Mouse (Mus musculus): ENCODE data around the gene P3h3. TPM values are rescaled to one million over a fixed set of nuclear protein-coding genes. Genes with fewer than 3 reads are reported as not detected.
"Not testable (repeated sequence)": the region's sequence is repeated elsewhere in the genome, so short reads cannot be mapped to it uniquely, and the experiment has no call there.

The P3h3 gene
- polyA plus RNA-seq, 1 experiment: 1.1 TPM

DNA sequence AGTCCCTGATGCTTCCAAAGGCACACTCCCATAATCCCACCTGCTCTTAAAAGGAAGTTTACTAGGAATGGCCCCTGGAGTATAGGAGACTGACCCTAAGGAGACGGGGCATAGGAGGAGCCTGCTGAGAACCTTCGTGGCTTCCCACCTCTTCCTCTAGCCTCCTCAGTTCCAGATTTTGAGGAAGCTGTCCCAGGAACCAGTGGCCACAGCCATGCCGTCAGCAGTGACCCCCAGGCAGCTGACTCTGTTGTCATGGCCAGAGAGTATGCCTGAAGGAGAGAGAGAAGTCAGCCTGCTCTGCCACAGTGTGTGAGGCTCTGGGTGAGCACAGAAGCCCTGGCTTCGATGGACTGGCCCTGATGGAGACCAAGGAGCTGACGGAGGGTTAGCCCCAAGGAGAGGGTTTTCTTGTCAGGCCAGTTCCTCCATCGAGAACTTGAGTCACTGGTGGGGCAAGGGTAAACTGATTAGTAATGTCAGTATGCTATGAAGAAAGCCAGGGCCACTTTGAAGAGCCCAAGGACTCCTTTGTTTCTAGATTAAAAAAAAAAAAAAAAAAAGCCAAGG lies 23.0 kb downstream of the P3h3 start:
- TF ChIP-seq SRF (IDR thresholded peaks at IDR 0.05; ENCODE audit: control insufficient read depth, insufficient read length, low read depth) (no peak), REST (IDR thresholded peaks at IDR 0.05; ENCODE audit: insufficient read depth, insufficient read length) (no peak), USF1 (IDR thresholded peaks at IDR 0.05; ENCODE audit: low read depth) (no peak), POLR2AphosphoS2 (IDR thresholded peaks at IDR 0.05; ENCODE audit: insufficient read length, low read depth) (no peak), CEBPB (IDR thresholded peaks at IDR 0.05; ENCODE audit: insufficient read depth, poor library complexity, severe bottlenecking) (no peak), MAX (IDR thresholded peaks at IDR 0.05; ENCODE audit: low read depth) (no peak), MYOD1 (IDR thresholded peaks at IDR 0.05; ENCODE audit: control insufficient read depth in 1 of 3, insufficient read length in 2 of 3, low read depth in 2 of 3) (no peak), POLR2A (IDR thresholded peaks at IDR 0.05; ENCODE audit: insufficient read length, low read depth) (no peak), E2F4 (IDR thresholded peaks at IDR 0.05; ENCODE audit: insufficient read depth) (no peak), TCF12 (IDR thresholded peaks at IDR 0.05; ENCODE audit: insufficient read depth, poor library complexity, severe bottlenecking) (no peak), MYOG (IDR thresholded peaks at IDR 0.05; ENCODE audit: control insufficient read depth in 1 of 3, insufficient read depth in 1 of 3, insufficient read length in 2 of 3, low read depth in 2 of 3) (no peak), TCF3 (IDR thresholded peaks at IDR 0.05; ENCODE audit: insufficient read length, low read depth) (no peak)
- H3K4me2 ChIP-seq (ENCODE audit: low read depth): no peak overlapping the region
- H3K79me2 ChIP-seq (ENCODE audit: control insufficient read depth, insufficient read depth): peaks cover 11% of the 10 kb centered on the region
- no peaks in the 10 kb centered on the region for H3K36me3 ChIP-seq (ENCODE audit: control insufficient read depth, insufficient read depth)
- H3K27me3 ChIP-seq (ENCODE audit: control insufficient read depth, insufficient read depth, insufficient read length): peaks cover 5% of the 10 kb centered on the region
- no peak overlapping the region for H3K4me3 ChIP-seq
- no peak overlapping the region for H3ac ChIP-seq (ENCODE audit: control insufficient read depth, insufficient read length)

DNA sequence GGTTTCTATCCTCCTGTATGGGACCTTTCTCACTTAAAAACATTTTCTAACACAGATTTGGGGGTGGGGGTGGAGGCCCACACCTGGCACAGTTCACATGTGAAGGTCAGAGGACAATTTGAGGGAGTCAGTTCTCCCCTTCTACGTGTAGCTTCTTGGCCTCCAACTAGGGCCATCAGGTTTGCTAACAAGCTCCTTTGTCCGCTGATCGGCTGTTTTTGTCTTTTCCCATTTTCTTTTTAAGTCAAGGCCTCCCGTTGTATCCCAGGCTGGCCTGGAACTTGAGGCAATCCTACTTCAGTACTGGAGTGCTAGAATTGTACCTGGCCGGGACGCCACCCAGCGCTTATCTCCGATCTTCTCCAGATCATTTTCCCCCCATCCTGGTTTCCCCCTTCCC lies 25.9 kb downstream of the P3h3 start:
- Histone ChIP-seq H3K4me2 (ENCODE audit: low read depth) (no peak overlapping the region), H3K36me3 (ENCODE audit: control insufficient read depth, insufficient read depth) (peaks cover 3% of the 10 kb centered on the region), H3K79me2 (ENCODE audit: control insufficient read depth, insufficient read depth) (peaks cover 30% of the 10 kb centered on the region), H3K4me3 (no peak overlapping the region), H3ac (ENCODE audit: control insufficient read depth, insufficient read length) (no peak overlapping the region), H3K27me3 (ENCODE audit: control insufficient read depth, insufficient read depth, insufficient read length) (no peaks in the 10 kb centered on the region)
- TF ChIP-seq USF1 (IDR thresholded peaks at IDR 0.05; ENCODE audit: low read depth) (no peak), REST (IDR thresholded peaks at IDR 0.05; ENCODE audit: insufficient read depth, insufficient read length) (no peak), MYOD1 (IDR thresholded peaks at IDR 0.05; ENCODE audit: control insufficient read depth in 1 of 3, insufficient read length in 2 of 3, low read depth in 2 of 3) (no peak)

DNA sequence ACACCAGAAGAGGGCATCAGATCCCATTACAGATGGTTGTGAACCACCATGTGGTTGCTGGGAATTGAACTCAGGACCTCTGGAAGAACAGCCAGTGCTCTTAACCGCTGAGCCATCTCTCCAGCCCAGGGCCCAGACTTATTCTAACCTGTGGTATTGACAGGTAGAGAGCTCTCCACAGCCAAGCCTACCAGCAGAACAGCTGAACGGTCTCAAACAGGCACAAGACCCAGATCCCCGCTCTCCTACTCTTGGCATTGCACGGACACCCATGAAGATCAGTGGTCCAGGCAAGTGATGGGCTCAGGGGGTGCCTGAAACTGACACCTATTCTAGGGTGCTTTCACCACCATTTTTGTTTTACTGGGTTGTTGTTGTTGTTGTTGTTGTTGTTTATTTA lies 26.4 kb downstream of the P3h3 start:
- Histone ChIP-seq H3K79me2 (ENCODE audit: control insufficient read depth, insufficient read depth) (peaks cover 34% of the 10 kb centered on the region), H3K4me3 (peak overlapping the region; percentile 93), H3K4me2 (ENCODE audit: low read depth) (peak overlapping the region; percentile 86)
- H3K36me3 ChIP-seq (ENCODE audit: control insufficient read depth, insufficient read depth); H3ac ChIP-seq (ENCODE audit: control insufficient read depth, insufficient read length); H3K27me3 ChIP-seq (ENCODE audit: control insufficient read depth, insufficient read depth, insufficient read length): not testable (repeated sequence)

DNA sequence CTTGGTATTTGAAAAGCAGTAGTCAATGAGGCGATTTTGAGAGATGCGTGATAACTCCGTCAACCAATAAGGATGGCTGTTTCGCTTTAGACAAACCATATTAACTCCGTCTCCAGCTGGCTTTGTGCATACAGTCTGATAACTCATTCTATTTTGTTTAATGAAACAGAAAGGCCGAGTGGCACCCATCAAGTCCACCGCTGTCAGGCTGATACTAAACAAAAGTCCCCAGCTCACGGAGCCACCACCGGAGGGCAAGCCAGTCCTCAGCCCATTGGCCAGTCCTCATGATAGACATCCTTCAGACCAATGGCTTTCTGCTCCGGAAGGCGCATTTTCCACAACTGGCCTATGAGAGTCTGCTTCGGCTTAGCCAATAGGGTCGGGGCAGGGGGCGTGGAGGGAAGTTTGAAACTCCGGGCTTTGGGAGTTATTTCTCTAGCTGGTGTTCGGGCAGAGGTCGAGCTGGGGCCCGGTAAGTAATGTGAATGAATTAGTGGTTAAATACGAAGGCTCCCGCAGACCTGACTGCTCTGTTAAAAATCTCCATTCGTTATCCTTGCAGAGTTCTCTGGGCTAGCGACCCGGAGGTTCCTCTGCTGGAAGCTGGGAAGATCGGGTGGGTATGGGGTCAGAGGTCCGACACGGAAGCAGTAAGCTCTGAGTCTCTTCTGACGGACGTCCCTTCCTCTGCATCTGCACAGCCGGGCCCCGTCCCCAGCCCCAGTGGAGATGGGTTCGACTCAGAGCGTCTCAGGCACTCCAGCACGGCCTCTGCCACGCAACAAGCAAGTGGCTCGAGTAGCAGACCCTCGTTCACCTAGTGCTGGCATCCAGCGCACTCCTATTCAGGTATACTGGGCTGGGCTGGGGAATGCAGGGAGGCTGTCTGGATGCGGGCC lies 27.5 kb downstream of the P3h3 start:
- H3K27me3 ChIP-seq (ENCODE audit: control insufficient read depth, insufficient read depth, insufficient read length): no peaks in the 10 kb centered on the region

More for the DNA sequence above, 27.5 kb downstream of the P3h3 start:
- Histone ChIP-seq H3K4me3 (peak overlapping the region; percentile 93), H3K79me2 (ENCODE audit: control insufficient read depth, insufficient read depth) (peaks cover 35% of the 10 kb centered on the region), H3ac (ENCODE audit: control insufficient read depth, insufficient read length) (peak overlapping the region; percentile 38), H3K4me2 (ENCODE audit: low read depth) (peak overlapping the region; percentile 86), H3K36me3 (ENCODE audit: control insufficient read depth, insufficient read depth) (peaks cover 10% of the 10 kb centered on the region)
- TF ChIP-seq E2F4 (IDR thresholded peaks at IDR 0.05; ENCODE audit: insufficient read depth) (peak; percentile 100), MAX (IDR thresholded peaks at IDR 0.05; ENCODE audit: low read depth) (no peak), TCF3 (IDR thresholded peaks at IDR 0.05; ENCODE audit: insufficient read length, low read depth) (no peak), USF1 (IDR thresholded peaks at IDR 0.05; ENCODE audit: low read depth) (no peak), MYOD1 (IDR thresholded peaks at IDR 0.05; ENCODE audit: control insufficient read depth in 1 of 3, insufficient read length in 2 of 3, low read depth in 2 of 3) (no peak), POLR2A (IDR thresholded peaks at IDR 0.05; ENCODE audit: insufficient read length, low read depth) (no peak), MYOG (IDR thresholded peaks at IDR 0.05; ENCODE audit: control insufficient read depth in 1 of 3, insufficient read depth in 1 of 3, insufficient read length in 2 of 3, low read depth in 2 of 3) (no peak), REST (IDR thresholded peaks at IDR 0.05; ENCODE audit: insufficient read depth, insufficient read length) (no peak), POLR2AphosphoS2 (IDR thresholded peaks at IDR 0.05; ENCODE audit: insufficient read length, low read depth) (peak; percentile 42)

Data from myocyte (in vitro differentiated cells).